Mouse (Mus musculus): ENCODE data around the gene Trim8. TPM values are rescaled to one million over a fixed set of nuclear protein-coding genes. Genes with fewer than 3 reads are reported as not detected.

Gene Trim8
- polyA plus RNA-seq, 1 experiment from 2014 or later, result 34.1 TPM

- ATAC-seq (no peak), DNase-seq (ENCODE audit: low spot score) (peak; percentile 65)
- Histone ChIP-seq H3K9ac (replicated peaks; ENCODE audit: low read depth) (no peak overlapping the region), H3K27me3 (replicated peaks; ENCODE audit: insufficient read depth, low read length) (no peaks in the 10 kb centered on the region), H3K4me2 (replicated peaks; ENCODE audit: low read depth, low read length) (peak overlapping the region; percentile 27), H3K9me3 (ENCODE audit: low read length) (no peaks in the 10 kb centered on the region), H3K36me3 (ENCODE audit: insufficient read depth, low read length) (no peaks in the 10 kb centered on the region), H3K27ac (ENCODE audit: low read length) (peak overlapping the region; percentile 79), H3K4me1 (ENCODE audit: insufficient read depth, low read depth, low read length) (peaks cover 46% of the 10 kb centered on the region), H3K4me3 (ENCODE audit: low read depth, low read length) (no peak overlapping the region)
- peak; percentile 36 for TF ChIP-seq CTCF (IDR thresholded peaks at IDR 0.05)
- no peak for TF ChIP-seq EP300 (IDR thresholded peaks at IDR 0.05)
- WGBS, result 18% methylated on average over 16 of the region's 16 CpGs
These were observed 29.8 kb downstream of the Trim8 start for GRCm38 (mm10) chr19:46531071-46532030.

- no peak overlapping the region for H3K4me3 ChIP-seq (ENCODE audit: low read depth, low read length)
- H3K36me3 ChIP-seq (ENCODE audit: insufficient read depth, low read length), result no peaks in the 10 kb centered on the region; the same call in 1 of the 2 replicates
- H3K9me3 ChIP-seq (ENCODE audit: low read length), result no peaks in the 10 kb centered on the region
- DNase-seq (ENCODE audit: low spot score) (peak; percentile 53), ATAC-seq (0 out of 2 replicates have a peak, but pooled peaks have one; percentile 10)
- peak overlapping the region; percentile 27 for H3K4me2 ChIP-seq (replicated peaks; ENCODE audit: low read depth, low read length)
- peaks cover 46% of the 10 kb centered on the region for H3K4me1 ChIP-seq (ENCODE audit: insufficient read depth, low read depth, low read length)
- WGBS, result 22% methylated on average over 10 of the region's 10 CpGs
- H3K27me3 ChIP-seq (replicated peaks; ENCODE audit: insufficient read depth, low read length), result no peaks in the 10 kb centered on the region
- peak overlapping the region; percentile 71 for H3K27ac ChIP-seq (ENCODE audit: low read length)
- H3K9ac ChIP-seq (replicated peaks; ENCODE audit: low read depth), result no peak overlapping the region
- TF ChIP-seq CTCF (IDR thresholded peaks at IDR 0.05) (peak; percentile 32), EP300 (IDR thresholded peaks at IDR 0.05) (no peak)
These were observed 30.7 kb downstream of the Trim8 start for GRCm38 (mm10) chr19:46532031-46532688.

- H3K4me2 ChIP-seq (replicated peaks; ENCODE audit: low read depth, low read length), result no peak overlapping the region
- H3K4me3 ChIP-seq (ENCODE audit: low read depth, low read length), result no peak overlapping the region
- H3K4me1 ChIP-seq (ENCODE audit: insufficient read depth, low read depth, low read length), result peaks cover 46% of the 10 kb centered on the region
- H3K36me3 ChIP-seq (ENCODE audit: insufficient read depth, low read length), result no peaks in the 10 kb centered on the region; the same call in 1 of the 2 replicates
- H3K27me3 ChIP-seq (replicated peaks; ENCODE audit: insufficient read depth, low read length), result no peaks in the 10 kb centered on the region
- ATAC-seq (no peak), DNase-seq (ENCODE audit: low spot score) (no peak)
- peak overlapping the region; percentile 71 for H3K27ac ChIP-seq (ENCODE audit: low read length)
- no peak overlapping the region for H3K9ac ChIP-seq (replicated peaks; ENCODE audit: low read depth)
- TF ChIP-seq EP300 (IDR thresholded peaks at IDR 0.05), result no peak
- no peak for TF ChIP-seq CTCF (IDR thresholded peaks at IDR 0.05)
- no peaks in the 10 kb centered on the region for H3K9me3 ChIP-seq (ENCODE audit: low read length)
- WGBS, result 56% methylated on average over 4 of the region's 4 CpGs
These were observed 31.6 kb downstream of the Trim8 start for GRCm38 (mm10) chr19:46533066-46533465.

- no peak for TF ChIP-seq CTCF (IDR thresholded peaks at IDR 0.05)
- no peak for TF ChIP-seq EP300 (IDR thresholded peaks at IDR 0.05)
- H3K9ac ChIP-seq (replicated peaks; ENCODE audit: low read depth), result no peak overlapping the region
- H3K4me3 ChIP-seq (ENCODE audit: low read depth, low read length), result no peak overlapping the region
- no peaks in the 10 kb centered on the region for H3K27me3 ChIP-seq (replicated peaks; ENCODE audit: insufficient read depth, low read length)
- WGBS, result 72% methylated on average over 5 of the region's 5 CpGs
- no peak overlapping the region for H3K4me2 ChIP-seq (replicated peaks; ENCODE audit: low read depth, low read length)
- no peaks in the 10 kb centered on the region for H3K9me3 ChIP-seq (ENCODE audit: low read length)
- H3K36me3 ChIP-seq (ENCODE audit: insufficient read depth, low read length), result no peaks in the 10 kb centered on the region; the same call in 1 of the 2 replicates
- peaks cover 42% of the 10 kb centered on the region for H3K4me1 ChIP-seq (ENCODE audit: insufficient read depth, low read depth, low read length)
- DNase-seq (ENCODE audit: low spot score), result no peak
- H3K27ac ChIP-seq (ENCODE audit: low read length), result peak overlapping the region; percentile 43
- no peak for ATAC-seq
These were observed 32.0 kb downstream of the Trim8 start for GRCm38 (mm10) chr19:46533525-46533924.

- no peak overlapping the region for H3K4me2 ChIP-seq (replicated peaks; ENCODE audit: low read depth, low read length)
- H3K4me1 ChIP-seq (ENCODE audit: insufficient read depth, low read depth, low read length), result peaks cover 33% of the 10 kb centered on the region
- no peaks in the 10 kb centered on the region for H3K27me3 ChIP-seq (replicated peaks; ENCODE audit: insufficient read depth, low read length)
- DNase-seq (ENCODE audit: low spot score) (no peak), ATAC-seq (no peak)
- TF ChIP-seq EP300 (IDR thresholded peaks at IDR 0.05) (no peak), CTCF (IDR thresholded peaks at IDR 0.05) (no peak)
- 49% methylated on average over 6 of the region's 6 CpGs for WGBS
- H3K36me3 ChIP-seq (ENCODE audit: insufficient read depth, low read length), result no peaks in the 10 kb centered on the region; the same call in 1 of the 2 replicates
- H3K9ac ChIP-seq (replicated peaks; ENCODE audit: low read depth), result no peak overlapping the region
- H3K9me3 ChIP-seq (ENCODE audit: low read length), result no peaks in the 10 kb centered on the region
- no peak overlapping the region for H3K4me3 ChIP-seq (ENCODE audit: low read depth, low read length)
- no peak overlapping the region for H3K27ac ChIP-seq (ENCODE audit: low read length)
These were observed 33.1 kb downstream of the Trim8 start for GRCm38 (mm10) chr19:46534542-46535098.

GRCm38 (mm10) chr19:46537357-46537756, 35.9 kb downstream of the Trim8 start:
- Histone ChIP-seq H3K27me3 (replicated peaks; ENCODE audit: insufficient read depth, low read length) (no peaks in the 10 kb centered on the region), H3K27ac (ENCODE audit: low read length) (no peak overlapping the region), H3K36me3 (ENCODE audit: insufficient read depth, low read length) (no peaks in the 10 kb centered on the region; the same call in 1 of the 2 replicates), H3K9me3 (ENCODE audit: low read length) (no peaks in the 10 kb centered on the region), H3K4me3 (ENCODE audit: low read depth, low read length) (no peak overlapping the region), H3K4me2 (replicated peaks; ENCODE audit: low read depth, low read length) (no peak overlapping the region), H3K4me1 (ENCODE audit: insufficient read depth, low read depth, low read length) (peaks cover 10% of the 10 kb centered on the region; the same call in 1 of the 2 replicates), H3K9ac (replicated peaks; ENCODE audit: low read depth) (no peak overlapping the region)
- ATAC-seq (no peak), DNase-seq (ENCODE audit: low spot score) (no peak)
- no peak for TF ChIP-seq CTCF (IDR thresholded peaks at IDR 0.05)
- TF ChIP-seq EP300 (IDR thresholded peaks at IDR 0.05), result no peak
- WGBS, result 92% methylated on average over 9 of the region's 9 CpGs

Data from lung, postnatal 0 days (tissue).